Mouse (Mus musculus): ENCODE results near the gene Sesn3.

Sesn3 gene

GRCm38 (mm10) chr9:14349380-14349779 lies 74.5 kb downstream of the Sesn3 start:
- in situ Hi-C loops (cut with MboI, MseI), result loop anchor here (5.0 kb wide), 1 partner anchor 98 kb away; no protein-coding TSS in a partner anchor

- in situ Hi-C loops (cut with MboI, MseI), result loop anchor here (5.0 kb wide), 1 partner anchor 142 kb away; no protein-coding TSS in a partner anchor
These were observed 75.9 kb downstream of the Sesn3 start for GRCm38 (mm10) chr9:14350787-14351186.

DNA sequence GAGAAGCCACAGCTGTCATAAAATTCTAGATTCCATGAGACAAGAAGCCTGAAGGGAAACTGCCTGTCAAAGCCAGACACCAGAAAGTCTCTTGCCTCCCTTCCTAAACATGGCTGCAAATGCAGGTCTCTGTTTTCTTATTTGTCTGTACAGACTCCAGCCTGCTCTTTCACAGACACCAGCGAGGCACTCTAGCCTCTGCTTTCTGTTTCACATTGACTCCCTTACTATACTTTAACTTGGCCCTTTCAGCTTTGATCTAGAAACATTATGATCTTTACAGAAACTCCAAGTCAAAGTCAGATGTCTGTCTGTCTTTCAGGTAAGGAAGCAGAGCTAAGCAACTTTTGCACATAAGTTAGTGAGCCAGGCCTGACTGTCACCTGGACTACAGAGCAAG lies 77.5 kb downstream of the Sesn3 start:
- in situ Hi-C loops (cut with MboI, MseI), result loop anchor here (5.0 kb wide), 1 partner anchor 140 kb away; no protein-coding TSS in a partner anchor

DNA sequence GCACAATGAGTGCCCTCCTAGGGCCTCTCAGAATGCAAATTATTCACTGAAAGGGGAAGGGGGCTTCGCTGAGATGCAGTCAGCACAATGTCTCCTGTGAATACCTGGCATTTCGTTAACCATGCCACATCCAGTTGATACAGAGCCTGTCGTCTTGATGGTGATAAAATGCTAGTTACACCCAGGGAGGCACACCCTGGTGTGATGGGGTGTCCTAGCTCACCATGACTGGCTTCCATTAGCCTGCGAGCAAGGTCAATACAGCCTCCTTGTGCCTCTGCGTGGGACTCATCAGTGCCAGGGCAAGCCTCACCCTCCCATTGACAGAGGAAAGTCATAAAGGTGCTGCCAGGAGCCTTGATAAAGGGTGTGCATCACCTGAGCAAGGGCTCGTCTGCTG lies 80.0 kb downstream of the Sesn3 start:
- in situ Hi-C loops (cut with MboI, MseI), result loop anchor here (5.0 kb wide), 1 partner anchor 137 kb away; no protein-coding TSS in a partner anchor

DNA sequence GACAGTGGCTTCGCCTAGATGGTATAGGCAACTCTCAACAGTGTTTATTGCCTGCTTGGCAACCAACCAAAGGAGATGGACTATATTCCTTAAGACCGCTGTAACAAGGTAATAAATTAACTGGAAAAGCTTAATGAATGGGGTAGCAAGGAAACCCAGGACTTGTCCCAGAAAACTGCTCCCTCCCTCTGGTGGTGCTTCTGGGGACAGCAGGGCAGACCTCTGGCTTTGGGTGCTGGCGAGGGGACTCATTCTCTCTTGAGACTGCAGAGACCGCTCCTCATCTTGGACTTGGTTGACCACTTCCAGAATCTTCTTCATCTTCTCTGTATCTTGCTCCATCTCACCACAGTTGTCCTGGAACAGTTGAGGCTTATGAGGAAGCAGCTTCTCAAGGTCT lies 82.2 kb downstream of the Sesn3 start:
- in situ Hi-C loops (cut with MboI, MseI), result no loop called here

DNA sequence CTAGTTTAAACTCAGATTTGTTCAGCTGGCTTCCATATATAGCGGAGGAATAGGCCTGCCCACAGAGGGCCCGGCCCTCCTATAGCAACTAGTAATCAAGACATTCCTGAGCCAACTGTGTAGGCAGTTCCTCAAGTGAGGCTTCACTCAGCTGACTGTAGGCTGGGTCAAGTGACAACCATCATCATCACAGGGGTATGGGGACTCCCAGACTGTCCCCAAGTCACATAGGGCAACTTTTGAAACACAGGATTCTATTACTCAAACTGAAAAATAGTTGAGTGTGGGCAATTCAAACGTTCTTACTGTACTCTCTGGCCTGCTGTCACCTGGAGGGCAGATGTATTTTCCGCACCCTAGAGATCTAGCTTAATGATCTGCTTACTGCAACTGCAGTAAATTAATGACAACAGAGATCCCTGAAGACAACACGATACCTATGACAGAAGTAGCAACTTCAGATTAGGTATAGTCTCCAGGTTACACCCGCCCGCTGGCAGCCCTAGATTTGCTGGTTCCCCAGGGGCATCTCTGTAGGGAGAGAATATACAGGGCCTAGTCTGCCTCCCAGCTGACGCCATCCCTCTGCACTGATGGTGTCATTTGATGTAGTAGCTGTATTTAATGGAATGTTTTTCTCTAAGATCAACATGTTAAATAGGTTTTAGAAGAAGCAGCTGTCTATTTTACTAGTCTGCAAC lies 87.4 kb downstream of the Sesn3 start:
- in situ Hi-C loops (cut with MboI, MseI), result no loop called here

GRCm38 (mm10) chr9:14363540-14363939 lies 88.7 kb downstream of the Sesn3 start:
- in situ Hi-C loops (cut with MboI, MseI), result no loop called here

- in situ Hi-C loops (cut with MboI, MseI), result no loop called here
These were observed 89.9 kb downstream of the Sesn3 start for GRCm38 (mm10) chr9:14364719-14365118.

GRCm38 (mm10) chr9:14365481-14366125 lies 90.7 kb downstream of the Sesn3 start:
- in situ Hi-C loops (cut with MboI, MseI), result no loop called here

- in situ Hi-C loops (cut with MboI, MseI), result no loop called here
These were observed 93.0 kb downstream of the Sesn3 start for GRCm38 (mm10) chr9:14367850-14368249.

- in situ Hi-C loops (cut with MboI, MseI), result no loop called here
These were observed 94.4 kb downstream of the Sesn3 start for GRCm38 (mm10) chr9:14369271-14369670.

DNA sequence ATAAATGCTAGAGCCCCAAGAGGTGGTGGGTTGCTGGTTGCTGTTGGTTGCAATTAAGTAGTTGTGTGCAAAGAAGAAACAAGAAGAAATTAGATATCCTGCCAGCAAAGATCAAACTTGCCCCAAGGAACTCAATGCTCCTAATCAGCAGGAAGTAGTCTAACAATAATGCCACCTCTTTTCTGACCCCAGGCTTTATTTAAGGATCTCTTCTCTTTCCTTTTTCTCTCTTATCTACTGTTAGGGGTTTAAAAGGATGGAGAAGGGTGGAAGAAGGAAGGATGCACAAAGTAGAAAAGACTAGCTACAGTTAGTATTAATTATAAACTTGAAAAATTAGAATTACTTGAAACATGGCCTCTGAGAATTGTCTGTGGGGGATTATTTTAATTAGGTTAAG lies 97.6 kb downstream of the Sesn3 start:
- in situ Hi-C loops (cut with MboI, MseI), result no loop called here

- in situ Hi-C loops (cut with MboI, MseI), result no loop called here
These were observed 101.3 kb downstream of the Sesn3 start for GRCm38 (mm10) chr9:14376149-14376548.

DNA sequence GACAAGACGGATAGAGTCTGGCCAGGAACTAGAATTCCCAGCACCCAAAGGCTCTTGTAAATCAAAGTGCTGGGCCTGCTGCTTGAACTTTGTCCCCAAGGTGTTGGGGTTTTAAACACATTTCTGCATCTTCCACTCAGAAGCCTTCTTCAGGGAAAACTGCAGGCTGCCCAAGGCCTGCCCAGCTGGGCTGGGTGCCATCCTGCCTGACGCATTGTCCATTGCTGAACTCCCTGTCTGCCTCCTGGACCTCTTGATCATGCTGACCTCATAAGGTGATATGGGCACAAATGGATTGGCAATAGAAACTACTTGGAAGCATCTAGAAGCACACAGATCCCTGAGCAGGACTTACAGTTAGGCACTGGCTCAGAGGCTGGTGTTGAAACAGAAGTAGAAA lies 103.3 kb downstream of the Sesn3 start:
- in situ Hi-C loops (cut with MboI, MseI), result no loop called here

DNA sequence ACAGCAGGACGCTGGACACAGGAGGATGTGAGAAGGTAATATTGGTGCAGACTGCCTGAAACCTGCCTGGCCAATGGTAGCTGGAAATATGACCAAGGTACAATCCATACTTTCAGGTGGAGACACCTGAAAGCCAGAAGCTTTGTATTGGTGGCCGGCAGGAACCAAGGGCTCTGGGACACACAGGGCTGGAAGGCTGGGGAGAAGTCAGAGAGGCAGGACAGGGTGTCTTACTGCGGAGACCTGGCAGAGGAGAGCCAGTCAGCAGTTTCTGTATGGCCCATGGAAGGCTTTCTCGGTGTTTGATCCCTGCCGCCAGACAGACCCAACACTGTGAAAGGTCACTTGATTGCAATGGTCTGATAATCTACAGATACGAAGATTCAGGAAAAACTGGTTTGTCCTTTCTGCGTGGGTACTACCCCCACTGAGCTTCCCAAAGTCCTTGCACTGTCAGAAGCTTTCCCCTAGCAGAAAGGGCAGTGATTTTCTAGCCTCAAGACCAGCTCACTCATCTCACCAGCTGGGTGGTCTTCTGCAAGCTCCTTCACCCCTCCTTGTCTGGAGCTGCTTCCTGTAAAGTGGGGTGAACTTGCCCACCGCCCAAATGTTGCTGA lies 105.0 kb downstream of the Sesn3 start:
- in situ Hi-C loops (cut with MboI, MseI), result no loop called here

GRCm38 (mm10) chr9:14380386-14381285 lies 105.8 kb downstream of the Sesn3 start:
- in situ Hi-C loops (cut with MboI, MseI), result no loop called here

GRCm38 (mm10) chr9:14381353-14382055 lies 106.6 kb downstream of the Sesn3 start, which contains the start of gene Endod1:
TSS of gene Endod1 (minus strand) at chr9:14381507.
- in situ Hi-C loops (cut with MboI, MseI), result no loop called here

GRCm38 (mm10) chr9:14382256-14382791 lies 107.5 kb downstream of the Sesn3 start:
- in situ Hi-C loops (cut with MboI, MseI), result no loop called here
